Mouse (Mus musculus): Measurements from ENCODE around the gene Pcbd2. TPM values are rescaled to one million over a fixed set of nuclear protein-coding genes. Genes with fewer than 3 reads are reported as not detected.
A peak's percentile ranks its signal among the peaks of the same experiment; 100 is the strongest.
"Not testable (repeated sequence)": the region's sequence is repeated elsewhere in the genome, so short reads cannot be mapped to it uniquely, and the experiment has no call there.

Gene Pcbd2
- 6.2 and 8.4 TPM in 2 replicates for polyA plus RNA-seq (2012)

DNA sequence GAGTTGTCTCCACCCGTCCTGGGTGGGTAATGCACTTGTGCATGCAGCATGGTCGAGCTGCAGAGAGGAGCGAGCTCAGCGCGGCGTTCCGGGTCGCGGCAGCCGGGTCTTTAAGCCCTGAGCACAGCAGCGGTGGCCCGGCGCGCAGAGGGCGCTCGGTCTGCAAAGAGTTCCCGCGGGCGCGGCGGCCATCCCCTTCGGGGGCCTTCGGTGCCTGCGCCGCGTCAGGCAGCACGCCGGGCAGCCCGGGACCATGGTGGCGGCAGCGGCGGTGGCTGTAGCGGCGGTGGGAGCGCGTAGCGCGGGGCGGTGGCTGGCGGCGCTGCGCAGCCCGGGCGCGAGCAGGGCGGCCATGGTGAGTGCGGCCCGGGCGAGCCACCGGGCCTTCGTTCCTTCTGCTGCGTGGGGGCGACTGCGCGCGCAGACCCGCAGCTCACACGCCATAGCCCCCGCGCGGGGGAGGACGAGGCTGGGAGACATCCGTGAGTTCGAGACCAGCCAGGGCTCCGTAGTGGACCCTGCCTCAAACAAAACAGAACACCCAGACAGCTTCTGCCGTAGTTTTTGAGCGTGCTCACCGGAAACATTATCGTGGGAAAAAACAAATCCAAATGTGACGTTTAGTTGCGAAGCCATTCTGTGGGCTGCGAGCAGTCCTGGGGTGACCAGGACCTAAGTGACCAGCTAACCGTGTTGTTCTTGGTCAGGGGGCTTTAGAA lies at the start of gene Pcbd2:
TSS of gene Pcbd2 (plus strand) at position 249 of the 719 bp plus-strand sequence.
- TF ChIP-seq TAL1 (IDR thresholded peaks at IDR 0.05; ENCODE audit: low read length), result no peak
- TF ChIP-seq GATA1 (IDR thresholded peaks at IDR 0.05; ENCODE audit: low read length), result no peak
- Histone ChIP-seq H3K4me1 (ENCODE audit: control insufficient read depth) (peaks cover 22% of the 10 kb centered on the region), H3K36me3 (ENCODE audit: control insufficient read depth) (peaks cover 11% of the 10 kb centered on the region)

DNA sequence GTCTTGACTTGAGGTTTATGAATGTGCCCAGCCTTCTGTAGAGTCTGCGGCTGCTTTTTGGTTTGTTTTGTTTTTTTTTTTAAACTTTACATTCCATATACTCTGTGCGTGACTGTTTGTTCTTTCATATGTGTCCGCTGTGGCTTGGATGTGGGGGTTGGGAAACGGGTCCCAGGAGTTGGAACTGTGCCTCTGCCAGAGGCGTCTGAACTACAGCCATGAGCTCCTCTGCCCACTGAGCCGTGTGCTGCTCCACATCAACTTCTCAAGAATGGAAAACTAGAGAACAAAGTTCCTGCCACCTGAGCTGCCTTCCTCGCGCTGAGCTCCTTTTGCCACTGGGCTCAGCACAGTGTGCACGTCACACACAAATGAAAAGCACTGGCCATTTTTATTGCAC lies 45.0 kb upstream of the Pcbd2 start:
- Histone ChIP-seq H3K36me3 (ENCODE audit: control insufficient read depth) (peaks cover 55% of the 10 kb centered on the region), H3K27me3 (ENCODE audit: control insufficient read depth) (no peaks in the 10 kb centered on the region)

More for the DNA sequence above, at the start of gene Pcbd2:
- no peaks in the 10 kb centered on the region for H3K9me3 ChIP-seq (ENCODE audit: control insufficient read depth, low read length)
- no peaks in the 10 kb centered on the region for H3K27me3 ChIP-seq (ENCODE audit: control insufficient read depth)
- H3K4me3 ChIP-seq (replicated peaks), result peak within 1 kb of the TSS; percentile 86

DNA sequence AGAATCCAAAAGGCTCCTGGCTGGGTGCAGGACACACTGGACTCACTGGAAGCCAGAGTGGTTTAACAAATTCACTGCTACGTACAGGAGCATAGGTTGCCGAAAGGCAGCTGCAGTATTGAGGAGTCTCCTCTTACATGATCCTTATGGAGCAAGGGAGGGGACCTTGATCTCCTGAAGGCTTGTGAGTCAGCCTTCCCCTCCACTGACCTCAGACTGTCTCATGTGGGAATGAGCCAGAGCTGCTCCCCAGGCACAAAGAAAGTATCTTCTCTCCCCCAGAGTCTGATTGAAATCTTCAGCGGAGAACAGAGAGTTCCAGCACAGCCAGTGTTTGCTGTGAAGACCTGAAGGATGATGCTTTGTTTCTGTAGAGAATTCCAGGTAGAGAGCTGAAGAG lies 43.6 kb upstream of the Pcbd2 start:
- TF ChIP-seq GATA1 (IDR thresholded peaks at IDR 0.05; ENCODE audit: low read length), result no peak
- TF ChIP-seq TAL1 (IDR thresholded peaks at IDR 0.05; ENCODE audit: low read length), result no peak
- peaks cover 41% of the 10 kb centered on the region for H3K36me3 ChIP-seq (ENCODE audit: control insufficient read depth)

More for the DNA sequence above, 45.0 kb upstream of the Pcbd2 start:
- Histone ChIP-seq H3K4me1 (ENCODE audit: control insufficient read depth) (peaks cover 6% of the 10 kb centered on the region), H3K9me3 (ENCODE audit: control insufficient read depth, low read length) (no peaks in the 10 kb centered on the region), H3K4me3 (replicated peaks) (no peak overlapping the region)
- TF ChIP-seq GATA1 (IDR thresholded peaks at IDR 0.05; ENCODE audit: low read length) (no peak), TAL1 (IDR thresholded peaks at IDR 0.05; ENCODE audit: low read length) (no peak)

DNA sequence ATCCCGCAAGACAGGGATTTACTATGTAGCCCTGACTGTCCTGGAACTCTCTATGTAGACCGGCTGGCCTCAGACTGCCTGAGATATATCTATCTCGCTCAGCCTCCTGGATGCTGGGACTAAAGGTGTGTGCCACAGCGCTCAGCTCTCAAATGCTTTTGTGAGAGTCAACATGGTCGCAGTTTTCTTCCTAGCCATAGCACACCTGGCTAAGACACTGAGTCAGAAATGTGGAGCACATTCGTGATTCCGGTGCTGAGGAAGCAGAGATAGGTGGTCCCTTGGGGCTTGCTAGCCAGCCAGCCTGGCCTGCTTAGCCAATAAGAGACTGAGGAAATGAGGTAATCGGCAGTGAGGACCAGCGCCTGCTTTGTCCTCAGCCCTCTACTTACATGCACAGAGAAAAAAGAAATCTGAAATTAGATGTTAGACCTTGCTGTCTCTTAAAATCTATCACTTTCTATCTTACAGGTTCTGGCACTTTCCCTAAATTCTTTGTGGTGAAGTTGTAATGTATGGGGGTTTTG lies 41.0 kb upstream of the Pcbd2 start:
- TF ChIP-seq TAL1 (IDR thresholded peaks at IDR 0.05; ENCODE audit: low read length) (no peak), GATA1 (IDR thresholded peaks at IDR 0.05; ENCODE audit: low read length) (no peak)
- H3K9me3 ChIP-seq (ENCODE audit: control insufficient read depth, low read length), result no peaks in the 10 kb centered on the region

More for the DNA sequence above, 43.6 kb upstream of the Pcbd2 start:
- H3K9me3 ChIP-seq (ENCODE audit: control insufficient read depth, low read length), result no peaks in the 10 kb centered on the region
- peaks cover 6% of the 10 kb centered on the region for H3K4me1 ChIP-seq (ENCODE audit: control insufficient read depth)
- no peaks in the 10 kb centered on the region for H3K27me3 ChIP-seq (ENCODE audit: control insufficient read depth)
- H3K4me3 ChIP-seq (replicated peaks), result no peak overlapping the region

DNA sequence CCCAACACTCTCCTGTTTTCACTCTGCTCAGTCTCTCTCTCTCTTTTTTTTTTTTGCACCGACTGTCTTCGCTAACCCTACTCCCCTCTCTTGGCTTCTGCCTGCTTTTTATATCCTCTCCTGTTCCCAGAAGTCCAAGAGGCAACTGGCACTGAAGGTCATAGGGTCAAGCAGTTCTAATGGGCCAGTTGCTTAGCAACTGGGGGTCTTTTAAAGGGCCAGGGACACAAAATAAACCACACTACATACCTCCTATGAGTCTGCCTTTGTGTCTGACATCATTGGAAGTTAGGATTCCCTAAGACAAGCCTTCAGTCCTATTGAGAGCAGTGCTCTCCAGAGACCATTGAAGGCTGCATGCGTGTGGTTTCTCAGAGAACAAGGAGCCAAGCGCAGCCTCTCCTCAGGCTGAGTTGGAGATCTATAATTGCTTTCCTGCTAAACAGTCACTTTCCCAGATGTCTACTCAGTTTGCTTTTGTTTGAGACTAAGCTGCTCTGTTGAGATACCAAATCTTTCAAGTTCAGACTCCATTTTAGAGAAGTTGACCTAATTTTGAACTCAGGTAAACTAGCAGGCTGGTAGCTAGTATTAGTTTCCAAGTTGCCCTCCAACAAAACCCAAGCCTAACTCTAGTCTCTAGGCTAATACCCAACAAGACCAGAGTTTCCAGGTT lies 39.1 kb upstream of the Pcbd2 start:
- TF ChIP-seq GATA1 (IDR thresholded peaks at IDR 0.05; ENCODE audit: low read length), result no peak
- TF ChIP-seq TAL1 (IDR thresholded peaks at IDR 0.05; ENCODE audit: low read length), result no peak
- Histone ChIP-seq H3K27me3 (ENCODE audit: control insufficient read depth) (no peaks in the 10 kb centered on the region), H3K9me3 (ENCODE audit: control insufficient read depth, low read length) (no peaks in the 10 kb centered on the region), H3K4me3 (replicated peaks) (no peak overlapping the region), H3K4me1 (ENCODE audit: control insufficient read depth) (peaks cover 16% of the 10 kb centered on the region), H3K36me3 (ENCODE audit: control insufficient read depth) (peaks cover 2% of the 10 kb centered on the region)

More for the DNA sequence above, 41.0 kb upstream of the Pcbd2 start:
- Histone ChIP-seq H3K4me3 (replicated peaks) (no peak overlapping the region), H3K36me3 (ENCODE audit: control insufficient read depth) (peaks cover 15% of the 10 kb centered on the region), H3K27me3 (ENCODE audit: control insufficient read depth) (no peaks in the 10 kb centered on the region), H3K4me1 (ENCODE audit: control insufficient read depth) (peaks cover 6% of the 10 kb centered on the region)

DNA sequence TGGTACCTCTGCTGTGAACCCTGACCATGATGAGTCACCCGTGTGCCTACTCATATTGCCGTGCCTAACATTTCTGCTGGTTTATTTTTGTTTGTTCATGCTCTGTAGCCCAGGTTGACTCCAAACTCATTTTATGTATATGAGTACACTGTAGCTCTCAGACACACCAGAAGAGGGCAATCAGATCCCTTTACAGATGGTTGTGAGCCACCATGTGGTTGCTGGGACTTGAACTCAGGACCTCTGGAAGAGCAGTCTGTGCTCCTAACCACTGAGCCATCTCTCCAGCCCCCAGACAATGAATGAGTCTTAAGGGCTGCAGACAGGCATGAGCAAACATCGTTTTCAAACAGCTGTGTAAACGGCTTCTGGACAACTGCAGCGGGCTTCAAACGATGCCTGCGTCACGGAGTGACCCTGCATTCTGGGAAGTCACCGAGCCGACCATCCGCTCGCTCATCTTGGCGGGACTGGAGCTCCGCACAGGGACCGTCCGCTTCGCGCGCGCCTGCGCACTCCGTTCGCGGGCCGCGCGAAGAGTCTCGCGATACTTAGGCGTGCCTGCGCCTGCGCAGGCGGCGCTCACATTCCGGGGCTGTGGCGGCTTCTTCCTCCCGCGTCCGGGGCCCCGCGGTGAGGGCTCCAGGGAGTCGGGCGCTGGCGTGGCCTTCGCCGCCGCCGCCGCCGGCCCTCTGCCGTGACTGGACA lies 34.5 kb upstream of the Pcbd2 start, which contains the start of gene B230219D22Rik:
TSS of gene B230219D22Rik (plus strand) at position 590 of the 708 bp plus-strand sequence.
- Histone ChIP-seq H3K4me1 (ENCODE audit: control insufficient read depth) (peaks cover 38% of the 10 kb centered on the region), H3K9me3 (ENCODE audit: control insufficient read depth, low read length) (no peaks in the 10 kb centered on the region), H3K4me3 (replicated peaks) (peak within 1 kb of the TSS; percentile 100), H3K36me3 (ENCODE audit: control insufficient read depth) (peaks cover 22% of the 10 kb centered on the region), H3K27me3 (ENCODE audit: control insufficient read depth) (no peaks in the 10 kb centered on the region)
- TF ChIP-seq TAL1 (IDR thresholded peaks at IDR 0.05; ENCODE audit: low read length) (no peak), GATA1 (IDR thresholded peaks at IDR 0.05; ENCODE audit: low read length) (no peak)

DNA sequence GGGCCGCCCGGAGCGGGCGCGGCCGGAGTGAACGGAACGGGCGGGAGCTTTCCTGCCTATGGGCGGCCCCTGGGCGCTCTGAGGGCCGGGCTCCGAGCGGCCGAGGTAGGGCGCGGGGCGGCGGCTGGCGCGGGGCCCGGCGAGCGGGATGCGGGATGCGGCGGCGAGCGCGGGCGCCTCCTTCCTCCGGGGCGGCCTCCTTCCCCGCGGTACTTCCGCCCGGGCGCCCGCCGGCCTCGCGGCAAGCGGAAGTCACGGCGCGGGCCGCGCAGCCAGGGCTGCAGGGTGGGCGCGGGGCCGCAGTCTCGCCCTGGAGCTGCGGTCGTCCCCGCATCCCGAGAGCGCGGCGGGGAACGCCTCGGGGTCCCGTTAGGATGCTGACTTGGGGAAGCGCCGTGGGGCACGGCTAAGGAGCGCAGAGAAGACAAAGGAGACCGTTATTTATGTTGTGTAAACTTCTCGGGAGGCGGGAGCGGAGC lies 33.9 kb upstream of the Pcbd2 start:
- no peaks in the 10 kb centered on the region for H3K27me3 ChIP-seq (ENCODE audit: control insufficient read depth)
- TF ChIP-seq GATA1 (IDR thresholded peaks at IDR 0.05; ENCODE audit: low read length), result no peak
- TF ChIP-seq TAL1 (IDR thresholded peaks at IDR 0.05; ENCODE audit: low read length), result no peak
- H3K4me1 ChIP-seq (ENCODE audit: control insufficient read depth), result peaks cover 38% of the 10 kb centered on the region
- no peaks in the 10 kb centered on the region for H3K9me3 ChIP-seq (ENCODE audit: control insufficient read depth, low read length)
- peaks cover 25% of the 10 kb centered on the region for H3K36me3 ChIP-seq (ENCODE audit: control insufficient read depth)
- peak overlapping the region; percentile 100 for H3K4me3 ChIP-seq (replicated peaks)

DNA sequence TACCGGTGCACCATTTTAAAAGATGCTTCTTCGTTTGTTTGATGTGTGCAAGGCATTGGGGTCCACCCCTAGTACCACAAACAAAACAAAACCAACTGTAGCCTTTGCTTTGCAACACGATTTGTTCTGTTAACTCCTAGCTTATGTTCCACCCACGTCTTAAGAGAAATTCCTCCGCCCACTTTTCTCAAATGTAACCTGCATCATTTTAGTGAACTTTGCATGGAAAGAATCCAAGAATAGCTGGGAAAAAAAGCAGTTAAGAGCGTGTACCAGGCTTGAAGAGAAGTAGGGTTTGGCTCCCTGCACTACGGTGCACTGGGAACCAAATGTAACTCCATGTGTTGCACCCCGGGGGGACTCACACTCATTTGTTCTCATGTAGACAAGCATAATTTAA lies 33.1 kb upstream of the Pcbd2 start:
- Histone ChIP-seq H3K4me1 (ENCODE audit: control insufficient read depth) (peaks cover 38% of the 10 kb centered on the region), H3K36me3 (ENCODE audit: control insufficient read depth) (peaks cover 33% of the 10 kb centered on the region), H3K9me3 (ENCODE audit: control insufficient read depth, low read length) (no peaks in the 10 kb centered on the region), H3K4me3 (replicated peaks) (peak overlapping the region; percentile 100), H3K27me3 (ENCODE audit: control insufficient read depth) (no peaks in the 10 kb centered on the region)
- no peak for TF ChIP-seq TAL1 (IDR thresholded peaks at IDR 0.05; ENCODE audit: low read length)

DNA sequence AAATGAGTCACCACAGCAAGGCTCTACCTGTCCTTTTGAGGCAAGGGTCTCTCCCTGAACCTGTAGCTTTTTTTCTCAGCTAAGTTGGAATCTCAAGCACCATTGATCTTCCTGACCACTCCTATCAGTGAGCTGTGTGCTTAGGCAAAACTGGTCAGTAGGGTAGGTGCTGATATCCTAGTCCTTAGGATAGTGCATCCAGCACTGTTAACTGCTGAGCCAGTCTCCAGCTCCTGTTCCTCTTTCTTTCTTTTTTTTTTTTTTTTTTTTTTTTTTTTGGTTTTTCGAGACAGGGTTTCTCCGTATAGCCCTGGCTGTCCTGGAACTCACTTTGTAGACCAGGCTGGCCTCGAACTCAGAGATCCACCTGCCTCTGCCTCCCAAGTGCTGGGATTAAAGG lies 31.2 kb upstream of the Pcbd2 start:
- H3K36me3 ChIP-seq (ENCODE audit: control insufficient read depth), result peaks cover 52% of the 10 kb centered on the region
- peaks cover 38% of the 10 kb centered on the region for H3K4me1 ChIP-seq (ENCODE audit: control insufficient read depth)
- not testable (repeated sequence) for H3K4me3 ChIP-seq (replicated peaks); H3K9me3 ChIP-seq (ENCODE audit: control insufficient read depth, low read length); H3K27me3 ChIP-seq (ENCODE audit: control insufficient read depth)
